Mouse (Mus musculus): ENCODE data around the gene Pdk2. TPM values are rescaled to one million over a fixed set of nuclear protein-coding genes. Genes with fewer than 3 reads are reported as not detected.

Gene Pdk2
- polyA plus RNA-seq, 1 experiment from 2014 or later: 46.5 TPM

DNA sequence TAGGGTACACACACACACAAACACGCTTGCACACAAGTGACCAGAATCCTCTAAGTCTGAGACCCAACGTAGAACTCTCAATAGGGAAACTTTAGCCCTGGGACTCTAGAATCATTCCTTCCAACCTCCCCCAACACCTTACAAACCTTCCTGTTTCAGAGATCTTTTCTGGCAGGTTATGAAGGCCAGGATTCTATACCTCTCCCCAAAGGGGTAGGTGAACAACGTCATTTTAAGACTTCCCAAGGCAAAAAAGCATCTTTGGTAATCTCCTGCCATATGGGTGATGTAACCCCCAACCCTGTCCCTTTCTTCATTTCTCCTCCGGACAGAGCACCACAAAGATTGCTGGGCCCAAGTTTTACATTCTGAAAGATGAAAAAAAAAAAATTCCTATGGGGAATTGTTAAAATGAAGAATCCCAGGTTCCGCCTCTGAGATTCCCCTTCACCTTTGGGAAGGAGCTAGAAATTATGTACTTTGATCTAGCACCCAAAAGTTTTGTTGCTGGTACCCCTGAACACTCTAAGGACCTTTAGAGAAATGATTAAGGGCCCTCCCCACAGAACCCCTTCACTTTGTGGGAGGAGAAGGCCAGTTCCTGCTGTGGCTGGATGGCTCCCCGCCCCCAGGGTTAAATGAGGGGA, 50.9 kb downstream of the Pdk2 start:
- H3K27ac ChIP-seq (ENCODE audit: low read depth, low read length): peak overlapping the region; percentile 89
- H3K9me3 ChIP-seq (ENCODE audit: control insufficient read depth, low read length): no peaks in the 10 kb centered on the region
- H3K27me3 ChIP-seq (ENCODE audit: control insufficient read depth, insufficient read depth, low read length): no peaks in the 10 kb centered on the region
- 47% methylated on average over 6 of the region's 6 CpGs for WGBS
- peaks cover 10% of the 10 kb centered on the region; the same call in 1 of the 2 replicates for H3K36me3 ChIP-seq (ENCODE audit: control insufficient read depth, insufficient read depth, low read length)
- H3K4me3 ChIP-seq (ENCODE audit: low read length): peak overlapping the region; percentile 94
- H3K4me2 ChIP-seq (replicated peaks; ENCODE audit: low read depth, low read length): peak overlapping the region; percentile 99
- H3K9ac ChIP-seq (ENCODE audit: low read depth, low read length): peak overlapping the region; percentile 92; the same call in 1 of the 2 replicates
- no peak for ATAC-seq (ENCODE audit: low FRiP score, low TSS enrichment)
- peaks cover 55% of the 10 kb centered on the region for H3K4me1 ChIP-seq (ENCODE audit: control insufficient read depth, insufficient read depth, low read length)

DNA sequence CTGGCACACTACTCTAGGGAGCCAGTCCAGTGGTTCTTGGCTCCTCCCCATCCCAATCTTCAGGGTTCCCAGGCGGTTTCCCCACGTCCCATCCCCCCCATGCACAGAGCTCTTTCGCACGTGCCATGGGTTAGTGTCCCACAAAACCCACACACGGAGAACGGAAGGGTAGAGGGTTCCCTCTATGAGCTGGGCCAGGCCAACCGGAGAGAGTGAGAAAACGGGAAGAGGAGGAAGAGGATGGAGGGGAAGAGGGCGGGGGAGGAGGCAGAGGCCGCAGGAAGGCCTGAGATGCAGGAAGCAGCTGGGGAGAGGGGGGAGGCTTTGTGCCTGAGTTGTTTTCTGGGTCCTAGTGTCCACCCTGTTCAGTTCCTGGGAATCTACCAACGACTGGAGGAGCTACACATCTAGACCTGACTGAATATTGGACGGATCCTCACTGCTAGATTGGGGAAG, 51.6 kb downstream of the Pdk2 start:
- peaks cover 48% of the 10 kb centered on the region for H3K4me1 ChIP-seq (ENCODE audit: control insufficient read depth, insufficient read depth, low read length)

DNA sequence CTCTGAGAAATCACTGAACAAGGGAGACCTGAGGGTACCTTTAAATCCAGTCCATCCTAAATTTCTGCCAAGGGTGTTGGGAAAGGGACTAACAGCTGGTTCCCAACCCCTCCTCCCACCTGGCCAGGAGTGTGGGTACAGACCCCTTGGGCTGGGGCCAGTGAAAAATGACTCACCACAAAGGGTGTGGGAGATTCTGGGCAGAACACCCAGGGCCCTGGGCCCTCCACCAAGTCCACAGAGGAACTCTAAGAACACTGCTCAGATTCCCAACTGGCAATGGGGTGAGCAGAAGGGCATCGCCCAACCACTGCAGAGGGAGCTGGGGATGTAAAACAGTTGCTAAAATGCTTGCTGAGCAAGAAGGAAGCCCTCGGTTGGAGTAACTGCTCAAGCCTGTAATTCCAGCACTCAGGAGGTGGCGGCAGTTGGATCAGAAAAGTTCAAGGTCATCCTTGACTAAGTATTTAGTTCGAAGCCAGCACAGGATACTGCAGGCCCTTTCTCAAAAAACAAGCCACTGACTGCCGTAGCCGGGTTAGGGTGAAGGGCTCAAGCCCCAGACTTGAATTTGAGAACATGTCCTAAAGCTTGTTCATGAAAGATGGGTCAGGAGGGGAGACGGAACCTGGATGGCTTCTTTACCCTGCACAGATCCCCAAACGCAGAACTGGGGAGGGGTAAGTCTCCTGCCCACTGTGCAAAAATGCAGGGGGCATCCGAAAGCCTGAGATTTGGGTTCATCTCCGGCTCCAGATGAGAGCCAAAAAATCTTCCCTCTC, 52.2 kb downstream of the Pdk2 start:
- WGBS: 15% methylated on average over 10 of the region's 10 CpGs
- Histone ChIP-seq H3K4me2 (replicated peaks; ENCODE audit: low read depth, low read length) (peak overlapping the region; percentile 99), H3K9ac (ENCODE audit: low read depth, low read length) (peak overlapping the region; percentile 59; the same call in 1 of the 2 replicates), H3K4me3 (ENCODE audit: low read length) (peak overlapping the region; percentile 94), H3K9me3 (ENCODE audit: control insufficient read depth, low read length) (no peaks in the 10 kb centered on the region), H3K27ac (ENCODE audit: low read depth, low read length) (peak overlapping the region; percentile 89), H3K4me1 (ENCODE audit: control insufficient read depth, insufficient read depth, low read length) (peaks cover 42% of the 10 kb centered on the region), H3K27me3 (ENCODE audit: control insufficient read depth, insufficient read depth, low read length) (no peaks in the 10 kb centered on the region), H3K36me3 (ENCODE audit: control insufficient read depth, insufficient read depth, low read length) (no peaks in the 10 kb centered on the region)
- ATAC-seq (ENCODE audit: low FRiP score, low TSS enrichment): no peak

More for the DNA sequence above, 51.6 kb downstream of the Pdk2 start:
- ATAC-seq (ENCODE audit: low FRiP score, low TSS enrichment): peak; percentile 61
- H3K36me3 ChIP-seq (ENCODE audit: control insufficient read depth, insufficient read depth, low read length): peaks cover 3% of the 10 kb centered on the region; the same call in 1 of the 2 replicates
- peak overlapping the region; percentile 99 for H3K4me2 ChIP-seq (replicated peaks; ENCODE audit: low read depth, low read length)
- H3K27me3 ChIP-seq (ENCODE audit: control insufficient read depth, insufficient read depth, low read length): no peaks in the 10 kb centered on the region
- peak overlapping the region; percentile 59; the same call in 1 of the 2 replicates for H3K9ac ChIP-seq (ENCODE audit: low read depth, low read length)
- WGBS: 2% methylated on average over 12 of the region's 12 CpGs
- no peaks in the 10 kb centered on the region for H3K9me3 ChIP-seq (ENCODE audit: control insufficient read depth, low read length)
- H3K4me3 ChIP-seq (ENCODE audit: low read length): peak overlapping the region; percentile 94
- H3K27ac ChIP-seq (ENCODE audit: low read depth, low read length): peak overlapping the region; percentile 89

DNA sequence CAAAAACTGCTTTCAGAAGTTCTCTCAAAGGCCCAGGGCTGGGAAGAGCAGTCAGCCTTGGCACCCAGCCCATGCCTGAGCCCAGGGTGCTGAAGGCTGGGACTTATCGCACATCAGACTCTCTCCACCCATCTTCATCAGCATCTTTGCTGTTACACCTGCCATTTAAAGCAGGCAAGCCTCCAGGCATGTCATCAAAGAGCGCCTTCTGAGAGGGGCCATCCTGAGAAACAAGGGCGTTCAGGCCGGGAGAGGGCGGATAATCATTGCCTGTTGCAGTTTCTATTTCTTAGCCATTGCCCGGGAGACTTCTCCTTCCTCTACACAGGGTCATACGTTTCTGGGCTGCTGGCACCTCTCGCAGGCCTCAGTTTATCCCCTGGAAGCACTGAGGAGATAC, 53.3 kb downstream of the Pdk2 start:
- Histone ChIP-seq H3K27me3 (ENCODE audit: control insufficient read depth, insufficient read depth, low read length) (no peaks in the 10 kb centered on the region), H3K36me3 (ENCODE audit: control insufficient read depth, insufficient read depth, low read length) (no peaks in the 10 kb centered on the region), H3K4me1 (ENCODE audit: control insufficient read depth, insufficient read depth, low read length) (peaks cover 31% of the 10 kb centered on the region), H3K9me3 (ENCODE audit: control insufficient read depth, low read length) (no peaks in the 10 kb centered on the region), H3K4me3 (ENCODE audit: low read length) (no peak overlapping the region), H3K9ac (ENCODE audit: low read depth, low read length) (no peak overlapping the region), H3K27ac (ENCODE audit: low read depth, low read length) (no peak overlapping the region), H3K4me2 (replicated peaks; ENCODE audit: low read depth, low read length) (no peak overlapping the region)
- ATAC-seq (ENCODE audit: low FRiP score, low TSS enrichment): no peak
- 80% methylated on average over 8 of the region's 8 CpGs for WGBS

DNA sequence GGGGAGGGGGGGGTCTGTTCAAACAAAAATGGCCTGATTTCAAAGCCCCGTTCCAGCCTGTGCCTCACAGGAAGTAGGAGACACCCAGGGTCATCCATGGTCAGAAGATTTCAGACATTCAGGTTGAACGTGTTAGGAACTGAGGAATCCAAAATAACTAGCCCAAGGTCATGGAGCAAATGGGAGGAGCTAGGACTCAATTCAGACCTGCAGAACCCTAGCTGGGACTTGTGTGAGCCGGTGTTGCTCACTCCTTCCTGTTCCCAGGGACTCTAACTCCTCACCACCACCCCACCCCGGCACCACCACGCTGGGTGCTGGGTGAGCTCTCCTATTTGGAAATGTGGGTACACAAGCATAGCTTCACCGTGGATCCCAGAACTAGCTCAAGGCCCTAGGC, 53.8 kb downstream of the Pdk2 start:
- no peaks in the 10 kb centered on the region for H3K36me3 ChIP-seq (ENCODE audit: control insufficient read depth, insufficient read depth, low read length)
- H3K4me2 ChIP-seq (replicated peaks; ENCODE audit: low read depth, low read length): no peak overlapping the region
- no peak overlapping the region for H3K9ac ChIP-seq (ENCODE audit: low read depth, low read length)
- WGBS: 53% methylated on average over 6 of the region's 6 CpGs
- no peaks in the 10 kb centered on the region for H3K27me3 ChIP-seq (ENCODE audit: control insufficient read depth, insufficient read depth, low read length)
- peaks cover 26% of the 10 kb centered on the region for H3K4me1 ChIP-seq (ENCODE audit: control insufficient read depth, insufficient read depth, low read length)
- H3K4me3 ChIP-seq (ENCODE audit: low read length): no peak overlapping the region
- H3K9me3 ChIP-seq (ENCODE audit: control insufficient read depth, low read length): no peaks in the 10 kb centered on the region
- H3K27ac ChIP-seq (ENCODE audit: low read depth, low read length): no peak overlapping the region
- no peak for ATAC-seq (ENCODE audit: low FRiP score, low TSS enrichment)

DNA sequence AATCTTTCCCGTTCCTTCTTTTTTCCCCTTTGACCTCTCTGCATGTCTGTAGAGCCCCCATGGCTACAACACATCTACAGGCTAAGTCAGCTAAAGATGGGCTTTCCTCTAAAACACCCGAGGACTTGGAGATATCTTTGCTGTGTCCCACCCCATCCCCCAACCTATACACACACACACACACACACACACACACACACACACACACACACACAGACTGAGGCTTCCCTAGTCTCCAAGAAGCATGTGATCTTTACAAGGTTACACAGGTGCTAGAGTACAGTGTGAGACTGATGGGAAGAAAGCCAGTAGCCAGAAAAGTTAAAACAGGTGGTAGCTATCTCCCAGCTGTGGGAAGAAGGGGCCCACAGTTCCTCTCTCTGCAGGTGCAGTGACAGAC, 54.7 kb downstream of the Pdk2 start:
- H3K27ac ChIP-seq (ENCODE audit: low read depth, low read length): no peak overlapping the region
- H3K9me3 ChIP-seq (ENCODE audit: control insufficient read depth, low read length): no peaks in the 10 kb centered on the region
- no peak overlapping the region for H3K9ac ChIP-seq (ENCODE audit: low read depth, low read length)
- 74% methylated on average over 2 of the region's 2 CpGs for WGBS
- no peaks in the 10 kb centered on the region for H3K36me3 ChIP-seq (ENCODE audit: control insufficient read depth, insufficient read depth, low read length)
- H3K4me1 ChIP-seq (ENCODE audit: control insufficient read depth, insufficient read depth, low read length): peaks cover 24% of the 10 kb centered on the region
- ATAC-seq (ENCODE audit: low FRiP score, low TSS enrichment): no peak
- no peak overlapping the region for H3K4me3 ChIP-seq (ENCODE audit: low read length)
- H3K4me2 ChIP-seq (replicated peaks; ENCODE audit: low read depth, low read length): no peak overlapping the region
- no peaks in the 10 kb centered on the region for H3K27me3 ChIP-seq (ENCODE audit: control insufficient read depth, insufficient read depth, low read length)

DNA sequence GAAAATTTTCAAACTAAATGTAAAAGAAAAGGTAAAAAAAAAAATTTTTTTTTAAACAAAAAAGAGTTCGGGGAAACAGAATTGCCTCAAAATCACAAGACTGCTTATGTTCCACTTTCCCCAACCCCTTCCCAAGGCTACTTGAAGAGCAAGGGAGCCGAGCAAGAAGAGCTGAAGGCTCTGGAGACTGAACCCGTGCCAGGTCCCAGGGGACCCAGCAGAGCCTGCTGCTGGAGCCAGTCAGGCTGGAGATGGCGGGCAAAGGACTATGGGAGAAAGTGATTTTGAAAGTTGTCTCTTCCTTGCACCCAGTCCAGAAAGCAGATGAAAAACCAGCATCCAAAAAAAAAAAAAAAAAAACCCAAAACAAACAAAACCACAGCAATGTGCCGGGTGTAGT, 55.3 kb downstream of the Pdk2 start:
- ATAC-seq (ENCODE audit: low FRiP score, low TSS enrichment): no peak
- H3K27me3 ChIP-seq (ENCODE audit: control insufficient read depth, insufficient read depth, low read length): no peaks in the 10 kb centered on the region
- no peak overlapping the region for H3K27ac ChIP-seq (ENCODE audit: low read depth, low read length)
- H3K4me1 ChIP-seq (ENCODE audit: control insufficient read depth, insufficient read depth, low read length): peaks cover 24% of the 10 kb centered on the region
- no peak overlapping the region for H3K4me2 ChIP-seq (replicated peaks; ENCODE audit: low read depth, low read length)
- no peaks in the 10 kb centered on the region for H3K9me3 ChIP-seq (ENCODE audit: control insufficient read depth, low read length)
- H3K9ac ChIP-seq (ENCODE audit: low read depth, low read length): no peak overlapping the region
- no peak overlapping the region for H3K4me3 ChIP-seq (ENCODE audit: low read length)
- WGBS: 78% methylated on average over 5 of the region's 5 CpGs
- H3K36me3 ChIP-seq (ENCODE audit: control insufficient read depth, insufficient read depth, low read length): no peaks in the 10 kb centered on the region

DNA sequence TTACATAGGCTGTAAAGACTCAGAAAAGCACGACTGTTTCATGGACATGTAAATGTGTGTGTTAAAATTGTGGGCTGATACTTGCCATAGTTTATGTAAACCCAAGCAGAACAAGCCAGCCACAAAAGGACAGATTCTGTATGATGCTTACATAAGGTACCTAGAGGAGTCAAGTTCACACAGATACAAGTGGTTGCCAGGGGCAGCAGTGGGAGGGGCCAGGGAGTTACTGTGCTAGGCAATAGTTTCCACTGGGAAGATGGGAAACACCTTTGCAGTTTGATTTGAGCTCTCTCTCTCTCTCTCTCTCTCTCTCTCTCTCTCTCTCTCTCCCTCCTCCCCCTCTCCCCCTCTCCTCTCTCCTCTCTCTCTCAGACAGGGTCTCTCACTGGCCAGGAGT, 56.0 kb downstream of the Pdk2 start:
- Histone ChIP-seq H3K9me3 (ENCODE audit: control insufficient read depth, low read length) (no peaks in the 10 kb centered on the region), H3K4me3 (ENCODE audit: low read length) (no peak overlapping the region), H3K36me3 (ENCODE audit: control insufficient read depth, insufficient read depth, low read length) (no peaks in the 10 kb centered on the region), H3K4me2 (replicated peaks; ENCODE audit: low read depth, low read length) (no peak overlapping the region), H3K27ac (ENCODE audit: low read depth, low read length) (no peak overlapping the region), H3K9ac (ENCODE audit: low read depth, low read length) (no peak overlapping the region), H3K4me1 (ENCODE audit: control insufficient read depth, insufficient read depth, low read length) (peaks cover 23% of the 10 kb centered on the region), H3K27me3 (ENCODE audit: control insufficient read depth, insufficient read depth, low read length) (no peaks in the 10 kb centered on the region)
- ATAC-seq (ENCODE audit: low FRiP score, low TSS enrichment): no peak
- whole genome bisulfite sequencing: 37% methylated on average over 1 of the region's 1 CpGs
